Mouse (Mus musculus) fibroblast of lung, adult 2 months (primary cell): ENCODE measurements around the gene Rab25.
A peak's percentile ranks its signal among the peaks of the same experiment; 100 is the strongest.
"Not testable (repeated sequence)": the region's sequence is repeated elsewhere in the genome, so short reads cannot be mapped to it uniquely, and the experiment has no call there.

Source experiments
- DNase-seq: peaks from one replicate; pipeline ENCODE4 v3.0.0-alpha.2; 2011; ENCODE audit warnings: low read depth

The Rab25 gene

GRCm38 (mm10) chr3:88548180-88548917, at the start of gene Rab25:
Rab25 (minus strand) TSS chr3:88548300.
- DNase-seq: no peak

GRCm38 (mm10) chr3:88596547-88596946, 48.4 kb upstream of the Rab25 start:
- DNase-seq: not testable (repeated sequence)

DNA sequence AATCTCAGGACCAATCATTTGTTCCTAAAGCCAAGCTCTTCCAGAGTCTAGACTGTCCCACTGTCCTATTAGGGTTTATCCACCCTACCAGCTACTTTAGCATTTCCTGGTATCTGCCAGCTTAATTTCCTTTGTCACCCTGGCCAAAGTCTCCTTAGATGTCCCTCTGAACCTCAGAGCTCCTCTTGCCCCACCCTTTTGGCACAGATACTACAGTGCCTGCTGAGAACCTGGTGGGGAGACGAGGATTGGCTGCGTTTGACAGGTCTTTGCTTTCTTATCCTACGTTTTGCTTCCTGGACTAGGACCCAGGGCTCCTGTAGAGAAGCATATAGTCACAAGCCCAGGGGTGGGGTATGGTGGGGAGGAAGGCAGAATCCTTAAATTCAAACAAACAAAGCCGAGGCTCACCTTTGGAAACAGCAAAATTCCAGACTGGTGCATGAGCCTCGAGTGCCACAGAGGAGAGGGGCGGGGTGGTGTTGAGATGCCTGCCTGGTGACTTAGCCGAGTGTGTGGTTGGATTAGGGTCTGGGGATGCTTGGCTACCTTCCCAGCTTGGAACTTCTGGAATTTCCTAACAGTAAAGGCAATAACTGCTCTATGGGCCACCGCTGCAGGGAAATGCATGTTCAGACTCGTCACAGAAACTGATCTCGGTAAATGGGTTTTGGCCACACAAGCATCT, 45.9 kb upstream of the Rab25 start:
- no peak for DNase-seq

DNA sequence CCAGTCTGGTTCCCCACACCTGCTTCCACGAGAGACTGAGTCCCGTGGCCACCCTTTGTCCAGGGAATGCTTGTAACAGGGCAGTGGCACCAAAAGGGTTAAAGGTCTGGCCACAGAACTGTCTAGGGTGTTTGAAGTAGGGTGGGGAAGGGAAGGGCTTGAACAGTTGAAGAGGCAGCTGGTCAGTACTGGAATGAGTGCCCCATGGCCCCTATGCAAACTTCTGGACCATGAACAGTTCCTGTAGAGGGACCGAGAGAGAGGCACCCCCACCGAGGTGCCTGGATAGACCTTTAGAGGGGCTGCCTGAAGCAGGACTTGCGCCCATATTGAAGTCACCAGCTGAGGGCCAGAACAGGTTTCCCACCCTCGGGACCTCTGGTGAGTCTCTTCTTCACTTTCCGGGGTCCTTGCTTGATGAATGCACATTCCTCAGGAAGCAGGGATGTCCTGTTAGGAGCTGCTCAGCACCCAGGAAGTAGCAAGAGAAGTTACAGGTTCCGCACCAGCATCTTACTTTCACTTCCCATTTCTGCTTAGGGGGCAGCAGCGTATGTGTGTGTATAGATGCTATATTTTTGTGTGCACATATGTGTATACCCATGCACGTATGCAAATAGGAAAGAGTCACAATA, 45.0 kb upstream of the Rab25 start:
- DNase-seq: no peak

- no peak for DNase-seq
Measured at GRCm38 (mm10) chr3:88591950-88592731, 44.0 kb upstream of the Rab25 start.

- DNase-seq: no peak
Measured at GRCm38 (mm10) chr3:88591044-88591443, 42.9 kb upstream of the Rab25 start.

- no peak for DNase-seq
Measured at GRCm38 (mm10) chr3:88590246-88590645, 42.1 kb upstream of the Rab25 start.

- DNase-seq: no peak
Measured at GRCm38 (mm10) chr3:88586640-88587039, 38.5 kb upstream of the Rab25 start.

DNA sequence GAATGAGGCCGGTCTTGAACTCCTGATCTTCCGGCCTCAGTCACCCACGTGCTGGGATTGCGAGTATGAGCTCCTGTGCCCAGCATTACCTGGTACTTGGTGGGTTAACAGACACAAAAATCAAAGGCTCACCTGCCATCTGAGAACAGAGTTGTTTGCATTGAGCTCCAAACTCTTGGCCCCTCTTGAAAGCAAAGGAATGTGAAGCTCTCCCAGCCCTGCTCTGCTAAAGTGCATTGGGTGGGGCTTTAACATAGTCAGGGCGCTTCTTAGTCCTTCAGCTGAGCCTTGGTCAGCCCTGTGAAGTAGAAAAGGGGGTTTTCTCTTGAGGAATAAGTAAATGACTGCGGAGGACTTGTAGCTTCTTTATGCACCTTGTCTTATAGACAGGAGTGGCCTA, 37.7 kb upstream of the Rab25 start:
- no peak for DNase-seq

DNA sequence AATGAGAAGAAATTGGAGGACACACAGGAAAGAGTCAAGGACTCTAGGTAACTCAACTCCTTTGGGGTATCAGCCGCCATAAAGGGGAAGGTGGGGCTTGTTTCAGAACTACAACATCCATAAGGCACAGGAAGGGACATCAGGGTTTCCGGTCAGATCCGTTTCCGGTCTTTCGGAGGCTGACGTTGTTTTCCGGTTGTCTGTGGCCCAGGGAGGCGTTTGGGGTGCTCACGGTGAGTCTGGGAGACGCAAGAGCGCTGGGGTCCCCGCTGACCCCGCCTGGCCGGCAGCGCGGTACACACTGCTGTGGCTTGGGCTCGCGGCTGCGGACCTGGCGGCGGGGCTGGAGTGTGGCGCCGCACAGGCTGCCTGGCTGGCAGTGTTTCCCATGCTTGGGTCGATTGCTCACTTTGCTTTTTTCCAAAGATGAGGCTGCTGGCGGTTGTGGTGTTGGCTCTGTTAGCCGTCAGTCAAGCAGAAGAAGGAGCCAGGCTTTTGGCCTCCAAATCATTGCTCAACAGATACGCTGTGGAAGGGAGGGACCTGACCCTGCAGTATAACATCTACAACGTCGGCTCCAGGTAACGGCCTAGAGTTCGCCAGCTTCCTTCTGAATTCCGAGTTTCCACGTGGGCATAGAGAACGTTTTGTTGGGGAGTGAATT, 31.5 kb upstream of the Rab25 start:
- DNase-seq: peak; percentile 73

DNA sequence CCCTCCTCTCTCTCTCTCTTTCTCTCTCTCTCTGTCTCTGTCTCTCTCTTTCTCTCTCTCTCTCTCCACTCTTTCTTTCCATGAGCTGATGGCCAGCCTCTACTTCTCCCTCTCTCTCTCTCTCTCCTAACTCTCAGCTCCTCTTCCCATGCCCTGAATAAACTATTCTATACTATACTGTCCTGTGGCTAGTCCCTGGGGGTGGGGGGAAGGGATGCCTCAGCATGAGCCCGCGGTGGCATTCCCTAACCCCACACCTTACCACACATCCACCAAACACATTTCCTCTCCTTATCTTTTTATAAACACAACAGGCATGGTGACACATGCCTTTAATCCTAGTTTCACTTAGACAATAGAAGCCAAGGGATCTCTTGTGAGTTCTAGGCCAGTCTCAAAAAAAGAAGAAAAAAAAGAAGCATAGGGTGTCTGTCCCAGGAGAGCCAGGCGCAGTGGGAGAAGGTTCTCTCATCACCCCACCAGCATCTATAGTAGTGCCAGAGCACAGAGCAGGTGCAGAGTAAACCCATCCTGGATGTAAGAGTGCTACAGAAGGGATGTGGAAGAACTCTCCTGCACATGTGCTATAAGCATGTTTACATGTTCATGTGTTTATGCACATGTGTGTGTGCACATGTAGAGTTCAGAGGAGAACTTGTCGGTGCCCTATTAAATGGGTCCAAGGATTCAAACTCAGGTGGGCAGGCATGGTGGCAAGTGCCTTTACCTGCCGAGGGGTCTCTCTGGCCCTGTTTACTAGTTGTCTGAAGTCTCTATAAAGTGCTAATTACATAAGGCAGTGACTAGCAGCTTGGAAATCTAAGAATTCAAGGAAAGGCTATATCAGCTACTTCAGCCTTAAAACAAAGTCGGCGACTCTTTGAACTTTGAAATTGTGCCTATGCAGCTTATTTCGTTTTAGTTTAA, 30.7 kb upstream of the Rab25 start:
- DNase-seq: no peak

DNA sequence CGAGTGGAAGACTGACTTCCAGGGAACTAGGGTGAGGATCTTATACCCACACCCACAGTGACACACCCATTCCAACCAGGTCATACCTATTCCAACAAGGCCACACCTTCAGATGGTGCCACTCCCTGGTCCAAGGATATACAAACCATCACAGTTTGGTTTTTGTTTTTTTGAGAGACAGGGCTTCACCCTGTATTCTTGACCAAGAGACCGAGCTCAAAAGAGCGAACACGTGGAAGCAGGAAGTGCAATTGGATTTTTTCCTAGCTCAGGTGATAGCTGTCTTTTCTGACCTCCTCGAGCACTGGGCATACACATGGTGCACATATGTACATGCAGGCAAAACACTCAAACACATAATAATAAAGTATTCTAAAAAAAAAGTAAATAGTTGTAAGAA, 29.7 kb upstream of the Rab25 start:
- not testable (repeated sequence) for DNase-seq

- no peak for DNase-seq
Measured at GRCm38 (mm10) chr3:88575540-88575939, 27.4 kb upstream of the Rab25 start, which contains the start of gene Ssr2. Ssr2 (plus strand) TSS chr3:88575876.

- DNase-seq: no peak
Measured at GRCm38 (mm10) chr3:88573810-88574209, 25.7 kb upstream of the Rab25 start.

GRCm38 (mm10) chr3:88572835-88573234, 24.7 kb upstream of the Rab25 start:
- DNase-seq: no peak

GRCm38 (mm10) chr3:88571856-88572255, 23.8 kb upstream of the Rab25 start:
- DNase-seq: no peak

DNA sequence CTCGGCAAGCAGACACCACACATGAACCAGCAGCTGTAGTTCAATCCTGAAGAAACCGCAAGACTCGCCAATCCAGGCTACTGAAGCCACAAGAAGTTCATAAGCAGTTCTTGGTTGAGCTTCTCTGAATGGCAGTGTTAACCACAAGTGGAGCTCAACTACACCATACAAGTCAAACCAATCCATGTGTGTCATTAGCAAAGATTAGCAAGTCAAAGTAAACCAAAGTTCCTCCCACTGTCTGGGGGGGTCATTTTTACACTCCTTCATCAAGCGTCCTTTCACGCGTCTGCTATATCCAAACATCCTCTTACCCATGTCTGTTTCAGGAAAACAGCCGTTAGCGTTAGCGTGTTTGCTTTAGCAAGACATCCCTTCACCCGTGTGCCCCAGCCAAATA, 22.2 kb upstream of the Rab25 start:
- no peak for DNase-seq

DNA sequence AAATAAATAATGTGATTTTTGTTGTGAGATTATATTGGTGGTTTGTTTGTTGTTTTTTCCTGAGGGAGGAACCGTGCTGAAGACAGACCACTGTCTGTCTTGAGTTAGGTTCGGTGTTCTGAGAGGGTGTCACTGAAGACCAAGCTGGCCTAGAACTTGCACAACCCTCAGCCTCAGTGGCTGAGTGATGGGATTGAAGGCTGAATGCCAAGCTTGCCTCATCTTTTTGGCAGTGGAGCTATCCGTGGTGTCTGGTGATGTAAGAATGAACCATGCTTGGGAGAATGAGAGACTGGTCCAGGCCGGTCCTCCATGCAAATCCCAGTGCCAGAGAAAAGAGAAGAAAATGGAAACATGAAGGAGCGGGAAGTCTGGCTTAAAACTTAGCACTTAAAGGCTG, 21.6 kb upstream of the Rab25 start:
- no peak for DNase-seq

DNA sequence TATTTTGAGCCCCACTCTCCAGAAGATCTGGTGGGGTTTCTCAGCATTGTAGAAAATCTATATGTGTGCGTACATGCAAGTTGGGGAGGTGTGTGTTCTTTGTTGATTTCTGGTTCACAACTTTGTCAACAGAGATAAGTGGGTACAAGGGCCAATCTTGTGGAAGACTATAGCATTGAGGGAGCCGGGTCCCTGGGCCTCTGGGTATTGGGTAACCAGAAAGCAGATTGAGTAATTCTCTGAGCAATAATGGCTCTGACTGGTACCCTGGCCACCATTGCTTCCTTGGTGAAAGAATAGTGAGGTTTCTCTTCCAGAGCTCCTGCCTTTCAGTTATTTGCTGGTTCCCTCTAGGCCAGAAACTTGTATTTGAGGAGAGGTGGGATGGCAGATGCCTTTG, 21.0 kb upstream of the Rab25 start:
- DNase-seq: no peak

DNA sequence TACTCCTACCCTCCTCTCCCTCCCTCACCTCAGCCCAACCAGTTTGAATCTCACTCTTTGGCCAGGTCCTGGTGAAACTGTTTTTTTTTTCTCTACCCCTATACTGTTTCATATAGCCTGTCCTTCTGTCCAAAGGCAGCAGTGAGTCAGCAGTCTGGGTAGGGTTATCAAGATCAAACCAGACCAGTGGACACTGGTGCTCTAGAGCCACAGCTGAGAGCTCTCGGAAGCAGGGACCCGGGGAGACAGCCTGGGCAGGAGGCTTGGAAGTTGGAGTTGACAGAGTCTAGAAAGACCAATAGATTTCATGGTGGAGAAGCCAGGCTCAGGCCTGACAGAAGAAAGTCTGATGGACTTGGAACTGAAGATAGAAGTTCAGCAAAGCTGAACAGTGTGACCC, 20.5 kb upstream of the Rab25 start:
- DNase-seq: no peak

- no peak for DNase-seq
Measured at GRCm38 (mm10) chr3:88567892-88568291, 19.8 kb upstream of the Rab25 start.
